Mouse (Mus musculus) ovary, postnatal 36 days (tissue): ENCODE measurements around the gene Hivep3.

Experiments used
- DNase-seq: peaks from one replicate; pipeline ENCODE4 v3.0.0; 2022; ENCODE audit warnings: low spot score, mixed read lengths

The Hivep3 gene

DNA sequence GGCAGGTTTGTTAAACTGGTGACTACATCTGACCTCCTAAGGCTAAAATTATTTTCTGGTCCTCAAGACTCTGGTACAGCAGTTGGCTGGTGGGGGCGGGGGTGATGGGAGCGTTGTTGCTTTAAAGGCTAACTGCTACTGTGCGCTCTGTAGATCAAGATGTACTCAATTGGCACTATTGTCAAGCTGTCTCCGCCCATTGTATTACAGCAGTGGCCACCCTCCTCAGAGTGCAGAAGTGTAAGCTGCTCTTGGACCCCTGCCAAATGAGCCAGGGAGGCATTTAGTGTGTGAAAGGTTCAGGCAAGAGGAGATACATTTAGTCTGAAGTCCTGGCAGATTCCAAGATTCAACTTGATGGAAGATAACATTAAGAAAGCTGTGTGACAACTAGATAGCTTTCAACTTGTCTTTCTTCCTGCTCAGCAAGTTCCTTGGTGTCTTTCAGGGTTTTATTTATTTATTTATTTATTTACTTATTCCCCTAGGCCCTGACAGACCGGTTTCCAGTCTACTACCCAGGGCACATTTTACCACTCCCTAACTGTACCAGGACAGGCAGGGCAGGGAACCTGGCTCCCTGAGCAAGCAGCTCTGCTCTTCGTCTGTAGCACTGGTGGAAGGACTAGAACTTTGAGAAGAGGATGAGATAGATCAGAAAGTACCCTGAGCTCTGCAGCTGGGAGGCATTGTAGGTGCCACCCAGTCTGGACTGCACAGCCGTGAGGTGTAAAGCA is 83.2 kb downstream of the Hivep3 start:
- DNase-seq: peak; percentile 40

GRCm38 (mm10) chr4:119825956-119826355 is 92.4 kb downstream of the Hivep3 start:
- DNase-seq: no peak

DNA sequence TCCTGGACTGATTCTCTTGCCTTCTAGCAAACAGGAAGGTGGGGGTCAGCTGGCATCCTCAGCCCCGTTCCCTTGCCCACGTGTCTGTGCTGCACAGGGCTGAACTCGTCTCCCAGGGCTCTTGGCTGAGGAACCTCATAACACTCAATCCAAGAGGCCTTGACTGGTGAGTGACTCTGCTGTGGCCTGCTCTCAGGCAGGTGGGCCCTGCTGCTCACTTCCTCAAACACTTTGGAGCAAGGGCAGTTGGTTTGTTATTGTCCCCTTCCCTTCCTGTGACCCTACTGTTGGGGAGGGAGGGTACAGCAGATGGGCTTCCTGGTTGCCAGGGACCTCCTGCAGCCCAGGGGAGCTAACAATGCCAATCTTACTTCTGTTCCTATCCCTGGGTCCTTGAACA is 94.8 kb downstream of the Hivep3 start:
- DNase-seq: no peak

DNA sequence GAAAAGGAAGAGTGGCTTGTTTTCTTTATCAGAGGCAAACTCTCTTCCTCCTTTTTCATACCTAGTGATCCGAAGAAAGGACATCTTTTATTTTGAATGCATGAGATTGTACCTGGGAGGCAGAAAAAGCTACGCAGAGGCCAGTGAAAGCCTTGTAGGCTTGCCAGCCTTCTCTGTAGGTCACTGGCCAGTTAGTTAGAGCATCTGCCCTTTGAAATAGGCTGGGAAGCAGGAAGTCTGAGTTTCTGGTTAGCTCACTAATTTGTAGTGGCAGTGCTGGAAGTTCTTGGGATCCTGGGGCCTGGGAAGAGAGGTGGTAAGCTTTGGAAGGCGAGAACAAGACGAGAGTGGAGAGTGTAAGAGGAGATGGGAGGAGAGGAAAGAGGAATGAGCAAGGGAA is 95.4 kb downstream of the Hivep3 start:
- no peak for DNase-seq

- DNase-seq: no peak
Measured at GRCm38 (mm10) chr4:119833333-119833732, 99.7 kb downstream of the Hivep3 start.

DNA sequence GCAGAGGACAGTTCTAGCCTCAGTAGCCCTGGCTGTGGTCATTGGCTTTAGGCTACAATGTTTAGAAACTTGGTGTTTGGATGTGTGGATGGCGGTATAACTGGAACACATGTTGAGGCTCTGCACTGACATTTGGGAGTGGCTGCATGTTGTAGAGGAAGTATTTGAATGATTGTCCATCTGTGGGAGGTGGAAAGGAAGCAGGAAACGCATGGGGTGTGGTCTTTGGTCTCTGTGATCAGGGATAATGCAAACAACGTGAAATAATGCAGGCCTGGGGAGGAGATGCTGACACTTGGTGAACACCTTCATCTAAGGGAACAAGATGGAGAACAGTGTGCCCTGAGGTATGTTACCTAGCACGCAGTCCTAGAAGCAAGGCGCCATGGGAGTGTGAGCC is 100.3 kb downstream of the Hivep3 start:
- DNase-seq: no peak

DNA sequence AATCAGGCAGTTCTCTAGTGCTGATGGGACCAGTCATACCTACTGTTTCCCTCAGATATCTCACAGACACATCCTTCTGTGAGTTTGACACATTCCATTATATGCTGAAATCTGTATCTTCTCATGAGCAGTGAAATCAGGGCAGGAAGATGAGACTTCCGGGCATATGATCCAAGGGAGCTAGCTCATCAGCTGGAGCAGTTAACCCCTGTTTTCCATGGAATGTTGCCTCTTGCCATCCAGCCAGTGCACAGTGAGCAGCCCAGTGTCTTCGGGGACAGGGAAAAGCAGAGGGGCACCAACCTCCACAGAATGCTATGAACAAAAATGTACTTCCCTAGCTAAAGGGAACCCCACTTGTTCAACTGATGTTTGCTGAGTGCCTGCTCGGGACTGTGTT is 102.6 kb downstream of the Hivep3 start:
- DNase-seq: no peak

DNA sequence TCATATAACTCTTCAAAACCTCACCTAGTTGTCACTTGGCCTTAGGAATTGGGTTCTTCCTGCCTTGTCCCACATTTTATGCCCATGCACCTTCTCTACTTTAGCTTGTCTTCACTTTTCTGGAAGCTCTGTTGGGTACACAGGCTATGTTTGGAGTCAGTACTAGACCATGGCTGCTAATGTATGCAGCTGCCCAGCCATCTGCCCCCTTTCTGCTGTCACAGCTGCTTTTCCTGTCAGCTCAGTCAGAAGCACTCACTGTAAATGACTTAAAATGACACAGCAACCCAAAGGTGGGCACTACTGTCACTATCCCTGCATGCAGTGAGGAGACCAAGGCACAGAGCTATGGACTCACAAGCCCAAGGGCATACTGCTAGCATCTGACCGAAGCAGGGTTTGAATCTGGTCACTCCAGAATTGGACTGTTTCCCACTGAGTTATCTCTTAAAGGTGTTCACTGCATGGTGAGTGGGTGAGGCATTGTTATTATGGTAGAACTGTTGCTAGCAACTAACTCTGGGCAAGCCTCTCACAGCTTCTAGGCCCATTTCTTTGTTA is 104.0 kb downstream of the Hivep3 start:
- no peak for DNase-seq

DNA sequence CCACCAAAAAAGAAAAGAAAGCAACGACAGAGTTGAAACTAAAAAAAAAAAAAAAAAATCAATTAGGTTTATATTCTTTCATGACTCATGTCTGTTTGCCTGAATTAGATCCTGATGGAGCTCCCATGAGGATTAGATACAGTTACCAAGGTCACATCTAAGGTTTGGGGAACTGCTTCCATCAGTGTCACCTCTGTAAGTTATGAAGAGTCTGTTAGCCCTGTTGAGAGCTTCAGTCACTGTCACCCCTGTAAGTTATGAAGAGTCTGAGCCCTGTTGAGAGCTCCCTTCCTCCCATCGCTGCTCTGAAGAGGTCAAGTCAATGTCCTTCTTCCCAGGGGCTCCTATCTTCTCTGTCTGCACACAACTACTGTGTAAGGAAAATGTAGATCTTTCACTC is 104.7 kb downstream of the Hivep3 start:
- DNase-seq: no peak

- DNase-seq: no peak
Measured at GRCm38 (mm10) chr4:119843294-119843693, 109.7 kb downstream of the Hivep3 start.

GRCm38 (mm10) chr4:119844267-119844666 is 110.7 kb downstream of the Hivep3 start:
- no peak for DNase-seq

DNA sequence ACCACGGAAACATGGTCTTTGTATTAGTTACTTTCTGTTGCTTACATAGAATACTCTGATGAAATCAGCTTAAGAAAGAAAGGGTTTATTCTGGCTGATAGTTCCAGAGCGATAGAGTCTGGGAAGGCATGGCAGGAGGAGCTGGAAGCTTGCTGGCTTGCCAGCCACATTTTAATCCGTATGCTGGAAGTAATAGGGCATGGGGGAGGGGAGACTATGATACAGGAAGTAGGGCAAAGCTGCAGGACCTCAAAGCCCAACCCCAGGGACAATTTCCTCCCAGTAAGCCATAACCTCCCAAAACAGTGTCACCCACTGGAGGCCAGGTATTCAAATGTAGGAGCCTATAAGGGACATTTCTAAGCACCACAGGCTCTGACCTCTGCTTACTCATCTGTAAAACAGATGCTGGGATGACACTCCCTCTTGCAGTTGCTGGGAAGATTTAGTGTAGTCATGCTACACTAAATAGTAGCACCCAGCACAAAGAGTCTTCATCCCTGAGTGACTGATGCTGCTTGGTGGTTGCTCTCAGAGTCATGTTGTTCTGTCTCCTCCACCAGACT is 112.1 kb downstream of the Hivep3 start:
- no peak for DNase-seq

DNA sequence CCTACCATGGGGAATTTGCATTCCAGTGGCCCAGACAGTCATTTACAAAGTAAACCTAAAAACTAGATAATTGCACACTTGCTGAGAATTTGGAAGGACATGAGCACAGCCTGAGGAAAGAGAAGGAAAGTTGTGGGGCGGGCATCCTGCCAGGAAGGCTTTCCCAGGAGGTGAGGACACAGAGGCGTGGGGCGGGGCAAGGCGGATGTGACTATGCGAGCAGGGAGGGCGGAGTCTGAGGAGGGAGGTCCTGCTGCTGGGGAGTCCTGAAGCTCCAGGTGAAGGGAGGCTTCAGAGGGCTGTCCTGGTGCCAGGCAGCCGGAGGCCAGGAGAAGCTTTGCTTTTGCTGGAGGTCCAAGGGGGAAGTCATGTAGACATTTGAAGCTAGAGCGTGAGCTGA is 118.9 kb downstream of the Hivep3 start:
- DNase-seq: peak; percentile 57

DNA sequence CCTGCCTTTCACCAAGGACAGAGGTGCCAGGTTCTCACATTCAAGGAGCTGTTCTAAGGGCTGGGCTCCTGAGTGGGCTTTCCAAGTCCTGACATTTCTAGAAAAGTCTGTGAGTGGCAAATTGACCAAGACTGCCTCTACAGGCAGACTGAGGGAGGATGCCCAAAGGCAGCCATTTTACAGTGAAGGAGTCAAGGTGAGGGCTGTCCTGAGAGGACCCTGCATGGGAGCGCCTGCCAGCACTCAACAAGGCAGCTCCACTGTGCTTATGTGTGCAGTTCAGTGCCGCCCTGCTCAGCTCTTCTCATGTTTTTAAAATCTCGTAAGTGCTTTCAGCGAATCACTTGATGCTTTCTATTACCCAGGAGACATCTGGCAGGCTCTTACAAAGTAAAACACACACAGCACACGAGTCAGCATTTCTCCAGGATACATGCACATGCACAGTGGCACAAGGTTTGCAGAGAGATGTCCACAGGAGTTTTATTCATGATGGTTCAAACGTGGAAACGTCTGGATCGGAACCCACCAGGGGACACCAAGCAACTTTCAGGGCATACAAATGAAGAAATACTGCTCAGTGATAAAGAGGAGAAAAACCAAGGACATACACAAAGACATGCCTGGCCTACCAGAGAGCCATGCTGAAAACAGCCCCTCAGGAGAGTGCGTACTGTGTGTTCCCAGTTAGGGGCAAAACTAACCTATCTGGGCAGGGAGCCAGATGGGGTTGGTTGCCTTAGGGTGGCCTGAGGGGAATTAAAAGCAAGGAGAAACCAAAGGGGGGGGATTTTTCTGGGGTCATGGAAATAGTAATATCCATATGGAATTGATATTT is 120.9 kb downstream of the Hivep3 start:
- DNase-seq: no peak

DNA sequence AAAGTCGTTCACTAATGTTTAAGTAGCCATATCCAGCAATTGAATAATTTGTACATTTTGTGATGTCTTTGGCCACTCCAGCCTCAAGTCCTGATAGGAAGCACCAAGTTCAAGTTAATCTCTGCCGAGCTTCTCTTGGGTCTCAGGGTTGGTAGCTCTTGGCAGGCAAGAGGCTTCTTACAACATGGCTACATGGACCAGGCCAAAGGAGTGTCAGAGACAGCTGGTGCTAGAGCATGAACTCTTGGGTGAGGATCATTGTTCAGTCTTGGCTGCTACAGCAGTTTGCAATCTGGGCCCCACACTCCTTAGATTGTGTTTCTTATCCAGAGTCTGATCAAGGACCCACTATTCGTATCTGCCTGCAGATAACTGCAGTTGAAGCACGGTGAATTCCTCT is 125.9 kb downstream of the Hivep3 start:
- DNase-seq: no peak

- no peak for DNase-seq
Measured at GRCm38 (mm10) chr4:119861001-119861400, 127.4 kb downstream of the Hivep3 start.

GRCm38 (mm10) chr4:119865827-119866455 is 132.4 kb downstream of the Hivep3 start:
- DNase-seq: no peak

- no peak for DNase-seq
Measured at GRCm38 (mm10) chr4:119867132-119867531, 133.5 kb downstream of the Hivep3 start.

DNA sequence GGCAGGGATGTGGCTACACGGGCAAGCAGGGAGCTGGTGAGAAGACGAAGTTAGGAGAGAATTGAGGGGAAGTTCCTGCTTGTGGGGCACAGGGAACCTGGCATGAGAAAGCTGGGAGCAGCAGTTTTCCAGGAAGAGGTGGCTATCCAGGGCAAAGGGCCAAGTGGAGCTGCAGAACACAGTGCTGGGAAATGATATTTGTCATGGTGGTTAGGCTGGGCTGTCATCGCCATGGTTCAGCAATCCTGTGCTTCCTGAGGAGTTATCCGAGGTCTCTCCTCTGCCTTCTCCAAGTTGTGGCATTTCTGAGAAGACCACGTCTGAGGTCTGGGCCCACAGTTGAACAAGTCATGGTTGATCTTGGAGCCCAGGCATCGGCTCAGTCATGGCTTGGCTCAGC is 136.8 kb downstream of the Hivep3 start:
- DNase-seq: no peak

DNA sequence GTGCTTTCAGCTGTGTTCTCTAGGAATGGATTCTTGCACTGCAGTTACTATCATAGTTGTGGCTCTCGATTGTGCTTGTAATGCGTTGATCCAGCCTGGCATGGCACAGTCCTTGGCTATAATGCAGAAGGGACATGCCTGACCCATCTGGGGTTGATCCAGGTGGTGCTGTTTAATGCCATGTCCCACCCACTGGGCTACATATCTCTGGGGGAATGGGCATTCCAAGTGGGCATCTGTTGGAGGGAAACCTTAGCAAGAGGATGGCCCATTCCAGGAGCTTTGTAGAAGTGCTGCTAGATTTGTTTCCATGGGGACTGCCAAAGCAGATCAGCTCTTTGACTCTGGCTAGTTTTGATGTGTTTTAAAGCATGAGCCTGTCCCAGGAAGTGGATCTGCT is 137.9 kb downstream of the Hivep3 start:
- DNase-seq: no peak

GRCm38 (mm10) chr4:119871861-119872582 is 138.4 kb downstream of the Hivep3 start:
- no peak for DNase-seq

- no peak for DNase-seq
Measured at GRCm38 (mm10) chr4:119873935-119874334, 140.4 kb downstream of the Hivep3 start.
